Mouse (Mus musculus): Measurements from ENCODE around the gene Banf2. TPM values are rescaled to one million over a fixed set of nuclear protein-coding genes. Genes with fewer than 3 reads are reported as not detected.

The Banf2 gene
- total and polyA plus RNA-seq, 3 experiments, result not detected

DNA sequence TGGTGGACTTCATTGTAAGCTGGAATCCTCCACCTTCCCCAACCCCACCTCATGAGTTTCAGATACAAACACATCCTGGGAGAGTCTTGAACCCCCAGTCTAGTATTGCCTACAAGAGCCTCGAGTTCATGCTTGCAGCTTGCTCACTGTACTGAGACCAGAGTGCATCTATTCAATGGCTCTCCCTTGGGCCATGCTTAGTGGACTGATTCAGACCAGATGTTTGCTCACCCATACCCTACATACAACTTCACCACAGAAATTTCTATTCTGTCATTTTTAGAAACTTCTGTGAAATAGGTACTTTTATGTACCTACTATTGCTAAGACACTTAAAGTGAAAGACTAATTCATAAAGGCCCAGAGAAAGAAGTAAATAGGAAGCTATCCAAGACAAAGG, 39.9 kb upstream of the Banf2 start:
- Histone ChIP-seq H3K4me3 (ENCODE audit: low read depth, low read length) (no peak overlapping the region), H3K36me3 (replicated peaks) (peaks cover 38% of the 10 kb centered on the region), H3K9me3 (replicated peaks) (no peaks in the 10 kb centered on the region), H3K4me1 (ENCODE audit: insufficient read depth, low read depth, low read length) (peaks cover 3% of the 10 kb centered on the region; the same call in 1 of the 2 replicates), H3K27me3 (ENCODE audit: insufficient read depth, low read length) (no peaks in the 10 kb centered on the region)
- no peak for DNase-seq (ENCODE audit: low spot score)
- TF ChIP-seq CTCF (IDR thresholded peaks at IDR 0.05; ENCODE audit: low read depth, low read length) (no peak), GATA2 (IDR thresholded peaks at IDR 0.05; ENCODE audit: borderline replicate concordance, low read depth, low read length) (no peak), GATA1 (IDR thresholded peaks at IDR 0.05; ENCODE audit: borderline replicate concordance, low read length) (no peak), TAL1 (conservative IDR thresholded peaks at IDR 0.05; ENCODE audit: low read depth, low read length) (no peak), POLR2AphosphoS5 (IDR thresholded peaks at IDR 0.05; ENCODE audit: insufficient replicate concordance, low read depth, low read length) (no peak)
- no peak for ATAC-seq (ENCODE audit: extremely low read depth, insufficient number of reproducible peaks, low FRiP score, poor library complexity, severe bottlenecking)

DNA sequence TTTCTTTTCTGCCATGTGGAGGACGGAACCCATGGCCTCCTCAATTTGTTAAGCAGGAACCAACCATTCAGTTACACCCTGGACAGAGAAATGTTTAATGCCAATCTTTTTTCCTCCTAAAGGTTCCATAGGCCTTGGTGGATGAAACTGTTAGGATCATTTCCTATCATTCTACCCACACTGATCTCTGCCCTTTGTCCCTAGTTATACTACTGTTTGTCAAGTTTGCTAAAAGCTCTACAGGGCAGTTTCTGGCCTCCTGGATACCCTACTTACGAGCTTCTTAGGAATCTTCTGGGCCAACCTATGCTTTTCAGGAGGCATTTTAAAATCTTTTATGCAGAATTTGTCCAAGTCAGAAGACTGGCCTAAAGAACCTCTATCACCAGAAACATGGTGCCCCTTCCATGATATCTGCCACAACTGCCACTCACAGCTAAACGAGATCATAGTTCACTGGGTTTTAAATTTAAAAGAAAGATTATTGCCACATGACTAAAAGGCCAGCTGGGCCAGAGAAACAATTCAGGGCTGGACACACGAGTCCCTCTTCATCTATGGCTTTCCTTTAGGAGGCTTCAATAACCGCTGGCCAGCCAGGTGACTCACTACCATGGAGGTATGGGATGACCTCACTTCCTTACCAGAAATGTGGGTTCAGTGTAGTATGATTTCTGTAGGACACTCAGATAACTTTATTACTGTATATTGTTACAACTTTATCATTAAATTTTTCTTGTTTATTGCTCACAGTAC, 30.5 kb upstream of the Banf2 start:
- H3K4me1 ChIP-seq (ENCODE audit: insufficient read depth, low read depth, low read length), result peaks cover 6% of the 10 kb centered on the region; the same call in 1 of the 2 replicates
- peaks cover 43% of the 10 kb centered on the region for H3K36me3 ChIP-seq (replicated peaks)
- ATAC-seq (ENCODE audit: extremely low read depth, insufficient number of reproducible peaks, low FRiP score, poor library complexity, severe bottlenecking), result no peak
- no peak overlapping the region for H3K4me3 ChIP-seq (ENCODE audit: low read depth, low read length)
- H3K27me3 ChIP-seq (ENCODE audit: insufficient read depth, low read length), result no peaks in the 10 kb centered on the region
- H3K9me3 ChIP-seq (replicated peaks), result no peaks in the 10 kb centered on the region
- no peak for DNase-seq (ENCODE audit: low spot score)
- TF ChIP-seq TAL1 (conservative IDR thresholded peaks at IDR 0.05; ENCODE audit: low read depth, low read length) (no peak), POLR2AphosphoS5 (IDR thresholded peaks at IDR 0.05; ENCODE audit: insufficient replicate concordance, low read depth, low read length) (no peak), GATA2 (IDR thresholded peaks at IDR 0.05; ENCODE audit: borderline replicate concordance, low read depth, low read length) (no peak), CTCF (IDR thresholded peaks at IDR 0.05; ENCODE audit: low read depth, low read length) (no peak), GATA1 (IDR thresholded peaks at IDR 0.05; ENCODE audit: borderline replicate concordance, low read length) (no peak)

DNA sequence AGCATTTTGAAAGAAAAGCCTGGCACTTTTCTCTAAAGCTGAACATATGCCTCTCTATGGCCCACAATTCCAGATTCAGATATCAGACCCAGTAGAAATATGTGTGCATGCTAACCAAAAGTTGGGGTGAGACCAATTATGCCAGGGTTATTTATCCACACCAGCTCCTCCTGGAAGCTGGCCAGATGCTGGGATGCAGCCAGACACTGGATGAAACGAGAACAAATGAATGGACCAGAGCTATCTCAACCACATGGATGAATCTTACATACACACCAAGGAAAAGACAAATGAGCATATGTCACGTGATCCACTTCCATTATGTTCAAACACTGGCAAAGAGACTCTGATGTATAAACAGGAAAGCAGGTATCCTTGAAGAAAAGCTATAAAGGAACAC, 29.3 kb upstream of the Banf2 start:
- no peaks in the 10 kb centered on the region for H3K27me3 ChIP-seq (ENCODE audit: insufficient read depth, low read length)
- H3K4me3 ChIP-seq (ENCODE audit: low read depth, low read length), result no peak overlapping the region
- no peak for ATAC-seq (ENCODE audit: extremely low read depth, insufficient number of reproducible peaks, low FRiP score, poor library complexity, severe bottlenecking)
- no peak for DNase-seq (ENCODE audit: low spot score)
- H3K9me3 ChIP-seq (replicated peaks), result no peaks in the 10 kb centered on the region
- peaks cover 6% of the 10 kb centered on the region; the same call in 1 of the 2 replicates for H3K4me1 ChIP-seq (ENCODE audit: insufficient read depth, low read depth, low read length)
- TF ChIP-seq GATA2 (IDR thresholded peaks at IDR 0.05; ENCODE audit: borderline replicate concordance, low read depth, low read length) (no peak), TAL1 (conservative IDR thresholded peaks at IDR 0.05; ENCODE audit: low read depth, low read length) (no peak), POLR2AphosphoS5 (IDR thresholded peaks at IDR 0.05; ENCODE audit: insufficient replicate concordance, low read depth, low read length) (no peak), CTCF (IDR thresholded peaks at IDR 0.05; ENCODE audit: low read depth, low read length) (no peak), GATA1 (IDR thresholded peaks at IDR 0.05; ENCODE audit: borderline replicate concordance, low read length) (no peak)
- peaks cover 46% of the 10 kb centered on the region for H3K36me3 ChIP-seq (replicated peaks)

DNA sequence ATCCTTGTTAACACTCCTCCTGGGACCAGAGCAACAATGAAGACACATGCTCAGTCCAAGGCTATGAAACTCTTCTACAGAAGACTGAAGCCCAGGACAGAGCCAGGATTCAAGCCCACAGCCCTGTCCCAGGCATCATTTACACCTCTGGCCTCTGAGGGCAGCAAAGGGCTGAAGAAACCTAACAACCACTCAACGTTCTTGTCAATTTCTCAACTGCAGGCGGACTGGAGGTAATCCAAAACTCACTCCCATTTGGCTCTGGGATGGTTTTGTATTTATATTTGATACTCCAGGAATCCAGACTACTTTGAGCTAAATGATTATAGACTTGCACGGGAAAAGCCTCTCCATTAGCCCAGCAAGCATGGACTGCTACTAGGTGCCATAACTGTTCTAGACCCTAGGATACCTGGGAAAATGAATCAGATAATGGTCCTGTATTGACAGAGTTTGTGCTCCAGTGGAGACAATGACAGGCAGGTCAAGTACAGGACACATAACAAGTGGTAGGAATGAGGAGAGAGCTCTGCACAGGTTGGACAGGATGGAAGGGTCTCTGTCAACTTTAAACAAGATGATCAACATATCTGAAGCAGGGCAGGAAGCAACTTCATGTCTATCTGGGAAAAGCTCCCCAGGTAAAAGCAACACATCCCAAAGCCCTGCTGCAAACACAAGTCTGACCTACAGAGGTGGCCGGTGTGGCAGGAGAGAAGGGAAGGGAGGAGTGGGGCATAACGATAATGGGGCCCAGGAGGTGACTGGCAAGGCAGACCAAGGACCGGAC, 27.5 kb upstream of the Banf2 start:
- ATAC-seq (ENCODE audit: extremely low read depth, insufficient number of reproducible peaks, low FRiP score, poor library complexity, severe bottlenecking), result no peak
- Histone ChIP-seq H3K4me1 (ENCODE audit: insufficient read depth, low read depth, low read length) (peaks cover 23% of the 10 kb centered on the region), H3K36me3 (replicated peaks) (peaks cover 47% of the 10 kb centered on the region)

DNA sequence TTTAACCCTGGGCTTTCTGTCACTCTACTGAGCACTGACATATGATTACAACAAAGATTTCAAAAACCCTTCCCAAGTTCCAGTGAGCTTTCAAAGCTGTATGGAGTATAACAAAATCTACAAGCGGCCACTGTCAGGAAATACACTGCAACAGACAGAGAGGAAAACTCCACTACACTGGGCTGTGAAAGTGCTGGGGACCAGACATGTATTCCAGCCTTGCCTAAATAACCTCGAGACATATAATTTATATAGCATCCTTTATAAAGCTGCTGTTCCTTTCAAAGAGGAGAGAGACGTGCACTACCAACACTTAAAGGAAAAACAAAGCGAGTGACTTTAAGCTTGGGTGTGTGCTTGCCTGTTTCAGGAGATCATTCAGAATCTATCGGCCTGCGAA, 26.2 kb upstream of the Banf2 start:
- Histone ChIP-seq H3K4me3 (ENCODE audit: low read depth, low read length) (no peak overlapping the region), H3K36me3 (replicated peaks) (peaks cover 46% of the 10 kb centered on the region), H3K4me1 (ENCODE audit: insufficient read depth, low read depth, low read length) (peaks cover 26% of the 10 kb centered on the region), H3K9me3 (replicated peaks) (no peaks in the 10 kb centered on the region), H3K27me3 (ENCODE audit: insufficient read depth, low read length) (no peaks in the 10 kb centered on the region)
- no peak for DNase-seq (ENCODE audit: low spot score)
- ATAC-seq (ENCODE audit: extremely low read depth, insufficient number of reproducible peaks, low FRiP score, poor library complexity, severe bottlenecking), result no peak
- TF ChIP-seq POLR2AphosphoS5 (IDR thresholded peaks at IDR 0.05; ENCODE audit: insufficient replicate concordance, low read depth, low read length) (no peak), CTCF (IDR thresholded peaks at IDR 0.05; ENCODE audit: low read depth, low read length) (no peak), TAL1 (conservative IDR thresholded peaks at IDR 0.05; ENCODE audit: low read depth, low read length) (no peak), GATA1 (IDR thresholded peaks at IDR 0.05; ENCODE audit: borderline replicate concordance, low read length) (no peak), GATA2 (IDR thresholded peaks at IDR 0.05; ENCODE audit: borderline replicate concordance, low read depth, low read length) (no peak)

More for the DNA sequence above, 27.5 kb upstream of the Banf2 start:
- DNase-seq (ENCODE audit: low spot score), result no peak
- Histone ChIP-seq H3K4me3 (ENCODE audit: low read depth, low read length) (no peak overlapping the region), H3K27me3 (ENCODE audit: insufficient read depth, low read length) (no peaks in the 10 kb centered on the region), H3K9me3 (replicated peaks) (no peaks in the 10 kb centered on the region)
- TF ChIP-seq GATA1 (IDR thresholded peaks at IDR 0.05; ENCODE audit: borderline replicate concordance, low read length) (no peak), POLR2AphosphoS5 (IDR thresholded peaks at IDR 0.05; ENCODE audit: insufficient replicate concordance, low read depth, low read length) (no peak), GATA2 (IDR thresholded peaks at IDR 0.05; ENCODE audit: borderline replicate concordance, low read depth, low read length) (no peak)

DNA sequence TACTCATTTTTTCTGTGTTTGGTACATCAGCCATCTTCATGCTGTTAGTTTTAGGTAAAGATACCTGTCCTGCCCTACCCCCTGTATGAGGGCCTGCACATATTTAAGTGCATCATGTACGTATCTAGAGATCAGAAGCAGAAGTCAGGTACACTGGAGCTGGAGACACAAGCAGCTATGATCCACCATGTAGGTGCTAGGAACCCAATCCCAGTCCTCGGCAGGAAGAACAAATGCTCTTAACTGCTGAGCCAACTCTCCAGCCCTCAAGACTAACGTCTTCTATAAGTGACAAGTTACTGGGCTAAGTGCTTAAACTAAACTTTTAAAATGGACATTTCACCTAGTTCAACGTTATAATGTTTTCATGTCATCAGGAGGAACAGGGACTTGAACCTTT, 25.6 kb upstream of the Banf2 start:
- no peak for DNase-seq (ENCODE audit: low spot score)
- TF ChIP-seq GATA2 (IDR thresholded peaks at IDR 0.05; ENCODE audit: borderline replicate concordance, low read depth, low read length) (no peak), TAL1 (conservative IDR thresholded peaks at IDR 0.05; ENCODE audit: low read depth, low read length) (no peak), CTCF (IDR thresholded peaks at IDR 0.05; ENCODE audit: low read depth, low read length) (no peak), POLR2AphosphoS5 (IDR thresholded peaks at IDR 0.05; ENCODE audit: insufficient replicate concordance, low read depth, low read length) (no peak), GATA1 (IDR thresholded peaks at IDR 0.05; ENCODE audit: borderline replicate concordance, low read length) (no peak)
- no peak overlapping the region for H3K4me3 ChIP-seq (ENCODE audit: low read depth, low read length)
- no peaks in the 10 kb centered on the region for H3K27me3 ChIP-seq (ENCODE audit: insufficient read depth, low read length)
- ATAC-seq (ENCODE audit: extremely low read depth, insufficient number of reproducible peaks, low FRiP score, poor library complexity, severe bottlenecking), result no peak
- peaks cover 26% of the 10 kb centered on the region for H3K4me1 ChIP-seq (ENCODE audit: insufficient read depth, low read depth, low read length)
- peaks cover 46% of the 10 kb centered on the region for H3K36me3 ChIP-seq (replicated peaks)
- no peaks in the 10 kb centered on the region for H3K9me3 ChIP-seq (replicated peaks)

Measured in G1E (cell line).